Mouse (Mus musculus) bone marrow macrophage, adult 2 months (primary cell): Measurements from ENCODE around the gene Sppl3. TPM values are rescaled to one million over a fixed set of nuclear protein-coding genes. Genes with fewer than 3 reads are reported as not detected.

Experiments
- H3K27ac ChIP-seq: 2 replicates; pipeline ENCODE4 v1.5.1; 2012; ENCODE audit warnings: low read depth, low read length; ENCODE audit not compliant: insufficient read depth
- H3K4me1 ChIP-seq: 2 replicates; pipeline ENCODE4 v1.6.1; 2012; ENCODE audit warnings: low read length; ENCODE audit not compliant: control insufficient read depth, insufficient read depth
- H3K4me3 ChIP-seq: 2 replicates; pipeline ENCODE4 v1.5.1; 2012; ENCODE audit warnings: mild to moderate bottlenecking, low read length, moderate library complexity; ENCODE audit not compliant: insufficient read depth
- CTCF ChIP-seq: IDR thresholded peaks from 2 replicates; pipeline ENCODE4 v1.5.1; 2012; ENCODE audit warnings: low read depth, mild to moderate bottlenecking, low read length, moderate library complexity
- POLR2A ChIP-seq: IDR thresholded peaks from 2 replicates; pipeline ENCODE4 v1.6.1; 2012; ENCODE audit warnings: mild to moderate bottlenecking, low read depth, low read length, borderline replicate concordance
- polyA plus RNA-seq: library from polyadenylated mRNA; stranded (reverse); fragments of >200 nt; gene quantifications from 2 replicates; pipeline ENCODE4 v1.2.4, GENCODE M21; 2012; ENCODE audit not compliant: missing spikeins, insufficient read depth, insufficient read length

Sppl3 gene
- polyA plus RNA-seq, 1 experiment: 65.2 TPM

GRCm38 (mm10) chr5:115011519-115012261 lies 753 bp downstream of the Sppl3 start:
- H3K4me1 ChIP-seq: peaks cover 38% of the 10 kb centered on the region

GRCm38 (mm10) chr5:115013436-115013835 lies 2.5 kb downstream of the Sppl3 start:
- Histone ChIP-seq H3K27ac (no peak overlapping the region), H3K4me3 (no peak overlapping the region), H3K4me1 (peaks cover 40% of the 10 kb centered on the region)
- TF ChIP-seq CTCF: no peak
- TF ChIP-seq POLR2A: no peak

More at GRCm38 (mm10) chr5:115011519-115012261, 753 bp downstream of the Sppl3 start:
- TF ChIP-seq POLR2A (no peak), CTCF (no peak)
- Histone ChIP-seq H3K4me3 (peak overlapping the region; percentile 87), H3K27ac (peak overlapping the region; percentile 38)

GRCm38 (mm10) chr5:115014570-115014969 lies 3.6 kb downstream of the Sppl3 start:
- Histone ChIP-seq H3K4me3 (no peak overlapping the region), H3K27ac (no peak overlapping the region), H3K4me1 (peaks cover 44% of the 10 kb centered on the region)
- TF ChIP-seq CTCF (no peak), POLR2A (no peak)

- H3K4me3 ChIP-seq: no peak overlapping the region
- TF ChIP-seq CTCF (no peak), POLR2A (no peak)
- peaks cover 44% of the 10 kb centered on the region for H3K4me1 ChIP-seq
- no peak overlapping the region for H3K27ac ChIP-seq
These were observed 4.2 kb downstream of the Sppl3 start for GRCm38 (mm10) chr5:115015121-115015520.

- no peak overlapping the region for H3K4me3 ChIP-seq
- peaks cover 38% of the 10 kb centered on the region for H3K4me1 ChIP-seq
- no peak for TF ChIP-seq POLR2A
- TF ChIP-seq CTCF: no peak
- H3K27ac ChIP-seq: no peak overlapping the region
These were observed 7.3 kb downstream of the Sppl3 start for GRCm38 (mm10) chr5:115018270-115018669.

GRCm38 (mm10) chr5:115018813-115019212 lies 7.9 kb downstream of the Sppl3 start:
- no peak overlapping the region for H3K27ac ChIP-seq
- no peak overlapping the region for H3K4me3 ChIP-seq

GRCm38 (mm10) chr5:115022021-115022420 lies 11.1 kb downstream of the Sppl3 start:
- H3K27ac ChIP-seq: no peak overlapping the region
- no peak overlapping the region for H3K4me3 ChIP-seq
- H3K4me1 ChIP-seq: peaks cover 17% of the 10 kb centered on the region
- TF ChIP-seq CTCF (no peak), POLR2A (no peak)

More at GRCm38 (mm10) chr5:115018813-115019212, 7.9 kb downstream of the Sppl3 start:
- peaks cover 34% of the 10 kb centered on the region for H3K4me1 ChIP-seq
- TF ChIP-seq POLR2A: no peak
- no peak for TF ChIP-seq CTCF

GRCm38 (mm10) chr5:115026170-115026569 lies 15.2 kb downstream of the Sppl3 start:
- Histone ChIP-seq H3K4me1 (peaks cover 8% of the 10 kb centered on the region), H3K27ac (no peak overlapping the region), H3K4me3 (no peak overlapping the region)
- TF ChIP-seq POLR2A (no peak), CTCF (no peak)

GRCm38 (mm10) chr5:115027109-115027508 lies 16.2 kb downstream of the Sppl3 start:
- TF ChIP-seq CTCF: no peak
- no peak for TF ChIP-seq POLR2A
- H3K27ac ChIP-seq: no peak overlapping the region
- H3K4me1 ChIP-seq: peaks cover 8% of the 10 kb centered on the region

GRCm38 (mm10) chr5:115028920-115029319 lies 18.0 kb downstream of the Sppl3 start:
- H3K4me3 ChIP-seq: no peak overlapping the region
- H3K4me1 ChIP-seq: peaks cover 10% of the 10 kb centered on the region
- no peak overlapping the region for H3K27ac ChIP-seq
- no peak for TF ChIP-seq CTCF
- no peak for TF ChIP-seq POLR2A

More at GRCm38 (mm10) chr5:115027109-115027508, 16.2 kb downstream of the Sppl3 start:
- no peak overlapping the region for H3K4me3 ChIP-seq
